Mouse (Mus musculus): ENCODE results near the gene Hbs1l. TPM values are rescaled to one million over a fixed set of nuclear protein-coding genes. Genes with fewer than 3 reads are reported as not detected.
A peak's percentile ranks its signal among the peaks of the same experiment; 100 is the strongest.

Gene Hbs1l
- polyA plus RNA-seq, 1 experiment from 2014 or later, result 88.2 TPM

- Histone ChIP-seq H3K4me1 (no peaks in the 10 kb centered on the region), H3K9me3 (no peaks in the 10 kb centered on the region), H3K27ac (no peak overlapping the region), H3K4me2 (no peak overlapping the region), H3K36me3 (no peaks in the 10 kb centered on the region), H3K9ac (no peak overlapping the region), H3K27me3 (no peaks in the 10 kb centered on the region), H3K4me3 (no peak overlapping the region)
- ATAC-seq (ENCODE audit: insufficient number of reproducible peaks, low FRiP score, low TSS enrichment, low read depth), result no peak
- WGBS, result 86% methylated on average over 5 of the region's 5 CpGs
Observed at GRCm38 (mm10) chr10:21270905-21271304, 24.9 kb upstream of the Hbs1l start.

GRCm38 (mm10) chr10:21271310-21271709, 24.5 kb upstream of the Hbs1l start:
- Histone ChIP-seq H3K9ac (no peak overlapping the region), H3K36me3 (no peaks in the 10 kb centered on the region), H3K27ac (no peak overlapping the region), H3K4me1 (no peaks in the 10 kb centered on the region), H3K27me3 (no peaks in the 10 kb centered on the region), H3K9me3 (no peaks in the 10 kb centered on the region), H3K4me2 (no peak overlapping the region), H3K4me3 (no peak overlapping the region)
- ATAC-seq (ENCODE audit: insufficient number of reproducible peaks, low FRiP score, low TSS enrichment, low read depth), result no peak
- 95% methylated on average over 2 of the region's 2 CpGs for WGBS

- no peak overlapping the region for H3K4me3 ChIP-seq
- no peak for ATAC-seq (ENCODE audit: insufficient number of reproducible peaks, low FRiP score, low TSS enrichment, low read depth)
- H3K4me2 ChIP-seq, result no peak overlapping the region
- H3K36me3 ChIP-seq, result no peaks in the 10 kb centered on the region
- 74% methylated on average over 6 of the region's 6 CpGs for WGBS
- no peaks in the 10 kb centered on the region for H3K27me3 ChIP-seq
- no peak overlapping the region for H3K27ac ChIP-seq
- no peaks in the 10 kb centered on the region for H3K9me3 ChIP-seq
- no peaks in the 10 kb centered on the region for H3K4me1 ChIP-seq
- H3K9ac ChIP-seq, result no peak overlapping the region
Observed at GRCm38 (mm10) chr10:21271785-21272184, 24.0 kb upstream of the Hbs1l start.

- WGBS, result 55% methylated on average over 10 of the region's 10 CpGs
- no peak overlapping the region for H3K4me2 ChIP-seq
- H3K9me3 ChIP-seq, result no peaks in the 10 kb centered on the region
- no peak for ATAC-seq (ENCODE audit: insufficient number of reproducible peaks, low FRiP score, low TSS enrichment, low read depth)
- no peak overlapping the region for H3K9ac ChIP-seq
- H3K36me3 ChIP-seq, result no peaks in the 10 kb centered on the region
- H3K4me1 ChIP-seq, result no peaks in the 10 kb centered on the region
- no peaks in the 10 kb centered on the region for H3K27me3 ChIP-seq
- H3K27ac ChIP-seq, result no peak overlapping the region
- no peak overlapping the region for H3K4me3 ChIP-seq
Observed at GRCm38 (mm10) chr10:21287243-21288127, 8.3 kb upstream of the Hbs1l start.

GRCm38 (mm10) chr10:21291228-21291627, 4.6 kb upstream of the Hbs1l start:
- no peaks in the 10 kb centered on the region for H3K36me3 ChIP-seq
- no peak overlapping the region for H3K4me3 ChIP-seq
- H3K4me2 ChIP-seq, result no peak overlapping the region
- ATAC-seq (ENCODE audit: insufficient number of reproducible peaks, low FRiP score, low TSS enrichment, low read depth), result no peak
- WGBS, result 43% methylated on average over 4 of the region's 4 CpGs
- H3K27me3 ChIP-seq, result no peaks in the 10 kb centered on the region
- H3K9ac ChIP-seq, result no peak overlapping the region
- no peak overlapping the region for H3K27ac ChIP-seq
- no peaks in the 10 kb centered on the region for H3K4me1 ChIP-seq
- H3K9me3 ChIP-seq, result no peaks in the 10 kb centered on the region

- Histone ChIP-seq H3K4me1 (peaks cover 8% of the 10 kb centered on the region), H3K4me3 (no peak overlapping the region), H3K27ac (no peak overlapping the region), H3K4me2 (no peak overlapping the region), H3K36me3 (no peaks in the 10 kb centered on the region), H3K9ac (no peak overlapping the region), H3K9me3 (no peaks in the 10 kb centered on the region), H3K27me3 (no peaks in the 10 kb centered on the region)
- WGBS, result 76% methylated on average over 2 of the region's 2 CpGs
- no peak for ATAC-seq (ENCODE audit: insufficient number of reproducible peaks, low FRiP score, low TSS enrichment, low read depth)
Observed at GRCm38 (mm10) chr10:21294217-21294616, 1.6 kb upstream of the Hbs1l start.

GRCm38 (mm10) chr10:21295397-21295758, 401 bp upstream of the Hbs1l start:
- Histone ChIP-seq H3K36me3 (peaks cover 4% of the 10 kb centered on the region), H3K4me3 (peak overlapping the region; percentile 93), H3K4me1 (peaks cover 8% of the 10 kb centered on the region), H3K9ac (no peak overlapping the region), H3K4me2 (peak overlapping the region; percentile 45), H3K27me3 (no peaks in the 10 kb centered on the region), H3K9me3 (no peaks in the 10 kb centered on the region), H3K27ac (no peak overlapping the region)
- no peak; the same call in 1 of the 2 replicates for ATAC-seq (ENCODE audit: insufficient number of reproducible peaks, low FRiP score, low TSS enrichment, low read depth)
- 36% methylated on average over 4 of the region's 4 CpGs for WGBS

- no peak overlapping the region for H3K27ac ChIP-seq
- no peak overlapping the region for H3K4me3 ChIP-seq
- no peak overlapping the region for H3K4me2 ChIP-seq
- peaks cover 26% of the 10 kb centered on the region for H3K36me3 ChIP-seq
- H3K9me3 ChIP-seq, result no peaks in the 10 kb centered on the region
- peaks cover 8% of the 10 kb centered on the region for H3K4me1 ChIP-seq
- 87% methylated on average over 2 of the region's 2 CpGs for WGBS
- no peak overlapping the region for H3K9ac ChIP-seq
- no peak for ATAC-seq (ENCODE audit: insufficient number of reproducible peaks, low FRiP score, low TSS enrichment, low read depth)
- no peaks in the 10 kb centered on the region for H3K27me3 ChIP-seq
Observed at GRCm38 (mm10) chr10:21298972-21299371, 3.2 kb downstream of the Hbs1l start.

- H3K36me3 ChIP-seq, result peaks cover 47% of the 10 kb centered on the region
- no peak overlapping the region for H3K4me2 ChIP-seq
- no peak overlapping the region for H3K9ac ChIP-seq
- ATAC-seq (ENCODE audit: insufficient number of reproducible peaks, low FRiP score, low TSS enrichment, low read depth), result no peak
- H3K27ac ChIP-seq, result no peak overlapping the region
- no peaks in the 10 kb centered on the region for H3K9me3 ChIP-seq
- WGBS, result 93% methylated on average over 7 of the region's 7 CpGs
- no peaks in the 10 kb centered on the region for H3K27me3 ChIP-seq
- no peak overlapping the region for H3K4me3 ChIP-seq
- peaks cover 5% of the 10 kb centered on the region for H3K4me1 ChIP-seq
Observed at GRCm38 (mm10) chr10:21301822-21302221, 6.0 kb downstream of the Hbs1l start.

- no peak for ATAC-seq (ENCODE audit: insufficient number of reproducible peaks, low FRiP score, low TSS enrichment, low read depth)
- Histone ChIP-seq H3K4me3 (no peak overlapping the region), H3K36me3 (peaks cover 54% of the 10 kb centered on the region), H3K9ac (no peak overlapping the region), H3K27ac (no peak overlapping the region; the same call in 1 of the 2 replicates), H3K27me3 (no peaks in the 10 kb centered on the region), H3K9me3 (no peaks in the 10 kb centered on the region), H3K4me1 (no peaks in the 10 kb centered on the region), H3K4me2 (no peak overlapping the region)
- 61% methylated on average over 11 of the region's 11 CpGs for WGBS
Observed at GRCm38 (mm10) chr10:21304672-21305632, 9.2 kb downstream of the Hbs1l start.

GRCm38 (mm10) chr10:21313732-21314131, 18.0 kb downstream of the Hbs1l start:
- 77% methylated on average over 4 of the region's 4 CpGs for WGBS
- ATAC-seq (ENCODE audit: insufficient number of reproducible peaks, low FRiP score, low TSS enrichment, low read depth), result no peak
- H3K4me2 ChIP-seq, result no peak overlapping the region
- no peak overlapping the region for H3K4me3 ChIP-seq
- no peak overlapping the region for H3K27ac ChIP-seq
- H3K4me1 ChIP-seq, result no peaks in the 10 kb centered on the region
- no peaks in the 10 kb centered on the region for H3K27me3 ChIP-seq
- no peaks in the 10 kb centered on the region for H3K9me3 ChIP-seq
- H3K9ac ChIP-seq, result no peak overlapping the region
- peaks cover 15% of the 10 kb centered on the region; the same call in 1 of the 2 replicates for H3K36me3 ChIP-seq

- WGBS, result 90% methylated on average over 1 of the region's 1 CpGs
- Histone ChIP-seq H3K4me1 (no peaks in the 10 kb centered on the region), H3K9ac (no peak overlapping the region), H3K4me3 (no peak overlapping the region), H3K9me3 (no peaks in the 10 kb centered on the region), H3K4me2 (no peak overlapping the region), H3K27ac (no peak overlapping the region), H3K27me3 (no peaks in the 10 kb centered on the region), H3K36me3 (peaks cover 15% of the 10 kb centered on the region; the same call in 1 of the 2 replicates)
- ATAC-seq (ENCODE audit: insufficient number of reproducible peaks, low FRiP score, low TSS enrichment, low read depth), result no peak
Observed at GRCm38 (mm10) chr10:21316123-21316522, 20.3 kb downstream of the Hbs1l start.
